Mouse (Mus musculus): ENCODE data around the gene Elmod3. TPM values are rescaled to one million over a fixed set of nuclear protein-coding genes. Genes with fewer than 3 reads are reported as not detected.

The Elmod3 gene
- total and polyA plus RNA-seq, 3 experiments, result 4.2 to 9.0 (median 7.1) TPM

DNA sequence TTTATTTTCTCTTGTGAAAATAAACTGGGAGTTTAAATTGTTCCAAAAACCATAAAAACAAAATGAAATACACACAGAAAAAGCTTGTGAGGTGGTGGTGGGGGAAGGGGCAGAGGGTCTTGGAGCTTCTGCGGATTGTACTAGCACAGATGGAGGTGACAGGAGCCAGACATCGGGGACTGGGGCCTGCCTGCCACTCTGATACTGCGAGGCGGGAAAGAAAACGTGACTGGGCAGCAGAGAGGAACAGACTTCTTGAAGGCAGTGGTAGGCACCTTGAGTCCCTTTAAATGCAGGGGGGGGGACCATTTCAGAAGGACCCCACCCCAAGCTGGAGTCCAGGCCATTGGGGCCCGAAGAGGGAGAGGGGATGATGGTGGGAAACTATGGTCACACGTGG, 28.2 kb upstream of the Elmod3 start:
- in situ Hi-C loops (cut with MboI; ENCODE audit: low pct_ligation_motif_present, low pct_unique_long_range_greater_than_20kb, low sequenced_read_pairs), result no loop called here
- TF ChIP-seq RCOR1 (conservative IDR thresholded peaks at IDR 0.05; ENCODE audit: low read depth, low read length) (no peak), IRF4 (IDR thresholded peaks at IDR 0.05; ENCODE audit: low read depth, low read length) (no peak), CTCF (conservative IDR thresholded peaks at IDR 0.05 in 1 of 2, IDR thresholded peaks at IDR 0.05 in 1 of 2; ENCODE audit: low read depth in 2 of 2, low read length in 2 of 2) (no peak), POLR2A (IDR thresholded peaks at IDR 0.05; ENCODE audit: low read depth, low read length) (no peak), JUN (IDR thresholded peaks at IDR 0.05; ENCODE audit: insufficient read depth, low read depth, low read length) (no peak), MXI1 (IDR thresholded peaks at IDR 0.05; ENCODE audit: low read depth, low read length) (no peak), ZNF384 (IDR thresholded peaks at IDR 0.05; ENCODE audit: low read depth, low read length) (no peak), MAX (IDR thresholded peaks at IDR 0.05; ENCODE audit: low read length) (no peak), SIN3A (IDR thresholded peaks at IDR 0.05; ENCODE audit: low read length) (no peak), SMC3 (IDR thresholded peaks at IDR 0.05; ENCODE audit: low read depth, low read length) (no peak), USF2 (conservative IDR thresholded peaks at IDR 0.05; ENCODE audit: low read depth, low read length) (no peak)
- H3K4me1 ChIP-seq (ENCODE audit: control insufficient read depth in 1 of 2, insufficient read depth in 2 of 2), result peaks cover 5 to 36% of the 10 kb centered on the region in 2 experiments

DNA sequence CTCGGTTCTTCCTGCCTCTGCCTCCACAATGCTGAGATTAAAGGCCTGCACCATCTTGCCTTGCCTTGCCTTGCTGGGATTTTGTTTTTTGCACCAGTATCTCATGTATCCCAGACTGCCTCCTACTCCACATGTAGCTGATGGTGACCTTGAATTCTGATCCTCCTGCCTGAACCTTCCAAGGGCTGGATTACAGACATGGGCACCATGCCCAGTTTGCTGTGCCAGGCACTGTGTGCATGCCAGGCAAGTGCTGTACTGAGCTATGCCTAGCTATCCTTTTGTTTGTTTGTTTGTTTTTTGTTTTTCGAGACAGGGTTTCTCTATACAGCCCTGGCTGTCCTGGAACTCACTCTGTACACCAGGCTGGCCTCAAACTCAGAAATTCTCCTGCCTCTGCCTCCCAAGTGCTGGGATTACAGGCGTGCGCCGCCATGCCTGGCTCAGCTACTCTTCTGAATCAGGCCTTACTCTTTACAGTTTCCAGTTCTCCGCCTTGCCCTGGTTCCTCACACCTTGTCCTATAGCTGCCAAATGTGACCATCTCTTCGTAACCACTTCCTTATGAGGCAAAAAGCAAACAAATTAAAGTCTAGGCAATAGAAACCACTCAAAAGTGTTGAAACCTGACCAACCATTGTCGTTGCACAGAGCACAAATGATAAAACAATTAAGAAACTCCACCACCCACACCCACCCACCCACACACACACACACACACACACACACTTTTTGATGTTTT, 25.6 kb upstream of the Elmod3 start:
- H3K4me3 ChIP-seq (replicated peaks in 1 of 3; ENCODE audit: low read depth in 2 of 3, low read length in 2 of 3, poor library complexity in 1 of 3), result no peak overlapping the region
- no peaks in the 10 kb centered on the region for H3K79me2 ChIP-seq (replicated peaks; ENCODE audit: control insufficient read depth, extremely low read depth, insufficient read depth, poor library complexity, severe bottlenecking)
- dilution Hi-C loops (cut with MboI; ENCODE audit: extremely low pct_ligation_motif_present, extremely low pct_unique_long_range_greater_than_20kb, low sequenced_read_pairs), result no loop called here
- DNase-seq (ENCODE audit: extremely low read depth), result no peak
- H3K4me1 ChIP-seq (ENCODE audit: control insufficient read depth in 1 of 2, insufficient read depth in 2 of 2), result peaks cover 2 to 12% of the 10 kb centered on the region in 2 experiments; a peak in 3 of 4 replicates
- TF ChIP-seq NRF1 (IDR thresholded peaks at IDR 0.05; ENCODE audit: low read depth, low read length), result no peak
- no peak for TF ChIP-seq MAX (IDR thresholded peaks at IDR 0.05; ENCODE audit: low read length)
- no peak for TF ChIP-seq ZC3H11A (IDR thresholded peaks at IDR 0.05; ENCODE audit: low read depth, low read length)
- no peak for TF ChIP-seq E2F4 (IDR thresholded peaks at IDR 0.05; ENCODE audit: insufficient replicate concordance, low read depth, low read length)
- no peak for TF ChIP-seq ZKSCAN1 (IDR thresholded peaks at IDR 0.05; ENCODE audit: borderline replicate concordance, low read depth, low read length)
- no peak for TF ChIP-seq CTCF (conservative IDR thresholded peaks at IDR 0.05 in 1 of 2, IDR thresholded peaks at IDR 0.05 in 1 of 2; ENCODE audit: low read depth in 2 of 2, low read length in 2 of 2)
- no peak for TF ChIP-seq EP300 (IDR thresholded peaks at IDR 0.05; ENCODE audit: low read length)
- TF ChIP-seq NELFE (IDR thresholded peaks at IDR 0.05; ENCODE audit: low read depth, low read length), result no peak
- no peak for TF ChIP-seq MAFK (IDR thresholded peaks at IDR 0.05; ENCODE audit: insufficient replicate concordance, low read length)
- no peak for TF ChIP-seq UBTF (IDR thresholded peaks at IDR 0.05; ENCODE audit: low read depth, low read length)
- no peak for TF ChIP-seq POLR2AphosphoS2 (IDR thresholded peaks at IDR 0.05; ENCODE audit: low read depth, low read length)
- TF ChIP-seq USF2 (conservative IDR thresholded peaks at IDR 0.05; ENCODE audit: low read depth, low read length), result no peak
- TF ChIP-seq MXI1 (IDR thresholded peaks at IDR 0.05; ENCODE audit: low read depth, low read length), result no peak
- no peak for TF ChIP-seq KAT2A (IDR thresholded peaks at IDR 0.05; ENCODE audit: insufficient replicate concordance, low read length)
- TF ChIP-seq ZNF384 (IDR thresholded peaks at IDR 0.05; ENCODE audit: low read depth, low read length), result no peak
- no peak for TF ChIP-seq GABPA (IDR thresholded peaks at IDR 0.05; ENCODE audit: insufficient replicate concordance, low read depth, low read length)
- no peak for TF ChIP-seq CHD1 (IDR thresholded peaks at IDR 0.05; ENCODE audit: low read depth, low read length)
- H3K9me3 ChIP-seq (replicated peaks; ENCODE audit: low read length), result no peaks in the 10 kb centered on the region
- H3K4me2 ChIP-seq (ENCODE audit: insufficient read depth, low read depth, poor library complexity, severe bottlenecking), result no peak overlapping the region
- H3K9ac ChIP-seq (ENCODE audit: insufficient read depth, low read depth), result no peak overlapping the region
- no peak overlapping the region for H3K27ac ChIP-seq (ENCODE audit: insufficient read depth, low read depth)
- no peaks in the 10 kb centered on the region for H3K27me3 ChIP-seq (replicated peaks)
- H3K36me3 ChIP-seq (replicated peaks in 1 of 2; ENCODE audit: control insufficient read depth in 1 of 2, insufficient read depth in 1 of 2, low read length in 1 of 2), result peaks cover 0 to 23% of the 10 kb centered on the region in 2 experiments
- in situ Hi-C loops (cut with MboI; ENCODE audit: low pct_ligation_motif_present, low pct_unique_long_range_greater_than_20kb, low sequenced_read_pairs), result no loop called here

More for the DNA sequence above, 28.2 kb upstream of the Elmod3 start:
- Histone ChIP-seq H3K79me2 (replicated peaks; ENCODE audit: control insufficient read depth, extremely low read depth, insufficient read depth, poor library complexity, severe bottlenecking) (no peaks in the 10 kb centered on the region), H3K9ac (ENCODE audit: insufficient read depth, low read depth) (no peak overlapping the region), H3K4me3 (replicated peaks in 1 of 3; ENCODE audit: low read depth in 2 of 3, low read length in 2 of 3, poor library complexity in 1 of 3) (no peak overlapping the region), H3K27me3 (replicated peaks) (no peaks in the 10 kb centered on the region), H3K4me2 (ENCODE audit: insufficient read depth, low read depth, poor library complexity, severe bottlenecking) (no peak overlapping the region), H3K36me3 (replicated peaks in 1 of 2; ENCODE audit: control insufficient read depth in 1 of 2, insufficient read depth in 1 of 2, low read length in 1 of 2) (peaks cover 0 to 23% of the 10 kb centered on the region in 2 experiments), H3K9me3 (replicated peaks; ENCODE audit: low read length) (no peaks in the 10 kb centered on the region), H3K27ac (ENCODE audit: insufficient read depth, low read depth) (no peak overlapping the region)
- dilution Hi-C loops (cut with MboI; ENCODE audit: extremely low pct_ligation_motif_present, extremely low pct_unique_long_range_greater_than_20kb, low sequenced_read_pairs), result no loop called here
- no peak for DNase-seq (ENCODE audit: extremely low read depth)
